ENCODE assay signal across 9 mouse cellular contexts in the genomic region with DNA sequence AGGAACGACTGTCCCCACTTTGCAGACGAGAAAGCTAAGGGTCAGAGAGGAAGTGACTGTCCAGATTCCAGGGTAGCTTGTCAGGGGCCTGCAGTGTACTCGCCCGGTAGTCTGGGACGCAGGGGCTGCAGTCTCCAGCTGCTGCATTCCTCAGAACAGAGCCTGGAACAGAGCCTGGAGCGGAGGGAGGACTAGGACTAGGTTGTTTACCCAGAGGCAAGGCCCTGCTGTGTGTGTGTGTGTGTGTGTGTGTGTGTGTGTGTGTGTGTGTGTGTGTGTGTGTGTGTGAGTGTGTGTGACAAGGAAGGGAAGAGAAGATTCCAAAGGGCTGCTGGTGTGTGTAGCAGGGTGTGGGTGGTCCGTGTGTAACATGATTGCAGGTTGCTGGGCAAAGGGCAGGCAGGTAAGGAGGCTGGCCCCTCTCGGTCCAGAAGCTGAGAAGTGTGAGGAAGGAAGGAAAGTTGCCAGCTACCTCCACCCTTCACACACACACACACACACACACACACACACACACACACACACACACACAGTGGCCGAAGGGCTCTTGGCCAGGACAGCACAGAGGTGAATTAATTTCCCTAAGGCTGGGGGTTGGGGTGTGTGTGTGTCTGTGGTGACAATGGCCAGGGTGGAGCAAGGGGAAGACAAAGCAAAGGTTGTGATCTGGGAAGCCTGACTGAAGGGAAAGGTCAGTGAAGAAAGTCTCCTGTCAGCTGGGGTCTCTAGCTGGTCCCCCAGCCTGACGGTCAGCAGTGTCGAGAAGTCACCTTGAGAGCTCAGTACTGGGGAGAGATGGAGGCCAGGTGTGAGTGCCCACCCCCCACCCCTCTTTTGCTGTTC. TPM values are rescaled to one million over a fixed set of nuclear protein-coding genes. Genes with fewer than 3 reads are reported as not detected.
A peak's percentile ranks its signal among the peaks of the same experiment; 100 is the strongest.
DNase-seq lines count a peak whose midpoint lies in the region; ATAC-seq and TF ChIP-seq lines count a peak whose summit lies in the region.
"Had no signal": no experiment of that assay in that cellular context is flagged by ENCODE, and none has a peak within 500 bp of the region (broad histone marks: within the 10 kb centered on the region; RNA-seq: fewer than 3 reads in every experiment).

No protein-coding gene starts in this region.

- H3K27me3 ChIP-seq in heart, embryonic 12.5 days (replicated peaks): no peaks in the 10 kb centered on the region
- H3K27me3 ChIP-seq in kidney, postnatal 0 days (ENCODE audit: insufficient read depth, low read length): no peaks in the 10 kb centered on the region

- H3K4me3 ChIP-seq in heart, embryonic 12.5 days: no peak overlapping the region
- H3K4me3 ChIP-seq in kidney, postnatal 0 days (replicated peaks; ENCODE audit: low read depth, low read length): no peak overlapping the region
- H3K4me3 ChIP-seq: erythroblast, embryonic 14.5 days had no signal

- H3K9ac ChIP-seq in heart, embryonic 12.5 days: no peak overlapping the region
- peak overlapping the region; percentile 35; the same call in 1 of the 2 replicates for H3K9ac ChIP-seq in kidney, postnatal 0 days (ENCODE audit: low read depth, low read length)

- peak overlapping the region; percentile 76 for H3K27ac ChIP-seq in heart, embryonic 12.5 days (ENCODE audit: poor library complexity, severe bottlenecking)
- peak overlapping the region; percentile 84 for H3K27ac ChIP-seq in kidney, postnatal 0 days

- DNase-seq in cerebellum, adult 11-12 months: peak; percentile 49
- no peak for DNase-seq in cerebellum, adult 9-11 months
- DNase-seq in embryo, embryonic 9.5 days (ENCODE audit: extremely low spot score): peak; percentile 32
- peak; percentile 86 for DNase-seq in kidney, postnatal 0 days (ENCODE audit: low spot score)
- DNase-seq in lung, postnatal 14 days: peak; percentile 77
- peak; percentile 76 for DNase-seq in testis, postnatal 14 days (ENCODE audit: low spot score)
- DNase-seq in cerebellum, adult 9-10 months: no peak

- no peaks in the 10 kb centered on the region for H3K9me3 ChIP-seq in heart, embryonic 12.5 days (replicated peaks)
- no peaks in the 10 kb centered on the region for H3K9me3 ChIP-seq in kidney, postnatal 0 days (replicated peaks; ENCODE audit: low read length)

- WGBS in heart, embryonic 12.5 days: 23% methylated on average over 11 of the region's 11 CpGs
- WGBS in kidney, postnatal 0 days: 12% methylated on average over 11 of the region's 11 CpGs

- no peak for TF ChIP-seq CTCF in kidney, postnatal 0 days (IDR thresholded peaks at IDR 0.05; ENCODE audit: low read depth)

- no peak; the same call in 1 of the 2 replicates for ATAC-seq in heart, embryonic 12.5 days (ENCODE audit: insufficient number of reproducible peaks, low FRiP score)
- ATAC-seq in kidney, postnatal 0 days (replicated peaks; ENCODE audit: low FRiP score, low read depth): peak; percentile 63

- H3K4me1 ChIP-seq in heart, embryonic 12.5 days (replicated peaks): peaks cover 46% of the 10 kb centered on the region
- peaks cover 23% of the 10 kb centered on the region for H3K4me1 ChIP-seq in kidney, postnatal 0 days (replicated peaks; ENCODE audit: insufficient read depth, low read length)

- peaks cover 14% of the 10 kb centered on the region for H3K36me3 ChIP-seq in heart, embryonic 12.5 days
- 0 out of 2 replicates have a peak, but pooled peaks cover 4% of the 10 kb centered on the region for H3K36me3 ChIP-seq in kidney, postnatal 0 days (ENCODE audit: insufficient read depth, low read length)

- H3K4me2 ChIP-seq in heart, embryonic 12.5 days: 0 out of 2 replicates have a peak overlapping the region, but pooled peaks have one; percentile 45
- H3K4me2 ChIP-seq in kidney, postnatal 0 days (ENCODE audit: low read length): peak overlapping the region; percentile 11

RNA-seq across cellular contexts. Expression of a gene that starts 9.1 kb away (rescaled TPM):
- polyA plus RNA-seq in heart, embryonic 12.5 days (2016; fragmentation: Nextera tagmentation; extraction: Ambion mirVana): 7.8 and 8.4 TPM in 2 replicates
- polyA plus RNA-seq in kidney, postnatal 0 days (2015; fragmentation: Nextera tagmentation; extraction: Ambion mirVana): 6.5 and 6.9 TPM in 2 replicates

RNA-seq across cellular contexts. Expression of a gene that starts 25.3 kb away (rescaled TPM):
- 2.8 and 3.0 TPM in 2 replicates for polyA plus RNA-seq in heart, embryonic 12.5 days (2016; fragmentation: Nextera tagmentation; extraction: Ambion mirVana)
- 6.5 and 6.8 TPM in 2 replicates for polyA plus RNA-seq in kidney, postnatal 0 days (2015; fragmentation: Nextera tagmentation; extraction: Ambion mirVana)

RNA-seq across cellular contexts. Expression of a gene that starts 29.6 kb away (rescaled TPM):
- polyA plus RNA-seq in heart, embryonic 12.5 days (2016; fragmentation: Nextera tagmentation; extraction: Ambion mirVana): 1.1 and 1.7 TPM in 2 replicates
- 2.6 and 3.4 TPM in 2 replicates for polyA plus RNA-seq in kidney, postnatal 0 days (2015; fragmentation: Nextera tagmentation; extraction: Ambion mirVana)

RNA-seq across cellular contexts. Expression of a gene that starts 39.8 kb away (rescaled TPM):
- 13.5 and 13.8 TPM in 2 replicates for polyA plus RNA-seq in heart, embryonic 12.5 days (2016; fragmentation: Nextera tagmentation; extraction: Ambion mirVana)
- 36.6 and 39.7 TPM in 2 replicates for polyA plus RNA-seq in kidney, postnatal 0 days (2015; fragmentation: Nextera tagmentation; extraction: Ambion mirVana)

RNA-seq across cellular contexts. Expression of a gene that starts 39.9 kb away (rescaled TPM):
- 5.8 and 6.6 TPM in 2 replicates for polyA plus RNA-seq in heart, embryonic 12.5 days (2016; fragmentation: Nextera tagmentation; extraction: Ambion mirVana)
- 4.2 and 5.6 TPM in 2 replicates for polyA plus RNA-seq in kidney, postnatal 0 days (2015; fragmentation: Nextera tagmentation; extraction: Ambion mirVana)

Comparison
In these comparisons a context has a peak if more than half of its experiments do, and no peak if none do; other contexts are left out.
1. DNase-seq: peak in cerebellum, adult 11-12 months (single experiment), embryo, embryonic 9.5 days (single experiment), kidney, postnatal 0 days (single experiment), lung, postnatal 14 days (single experiment) and testis, postnatal 14 days (single experiment); none in cerebellum, adult 9-11 months (single experiment) and cerebellum, adult 9-10 months (single experiment).